Mouse (Mus musculus) brain, adult 2 months (tissue): ENCODE results near the gene Prkch.
A peak's percentile ranks its signal among the peaks of the same experiment; 100 is the strongest.

Experiments
- DNase-seq: peaks from one replicate; pipeline ENCODE4 v3.0.0; 2011; ENCODE audit warnings: low read depth, low spot score

The Prkch gene

DNA sequence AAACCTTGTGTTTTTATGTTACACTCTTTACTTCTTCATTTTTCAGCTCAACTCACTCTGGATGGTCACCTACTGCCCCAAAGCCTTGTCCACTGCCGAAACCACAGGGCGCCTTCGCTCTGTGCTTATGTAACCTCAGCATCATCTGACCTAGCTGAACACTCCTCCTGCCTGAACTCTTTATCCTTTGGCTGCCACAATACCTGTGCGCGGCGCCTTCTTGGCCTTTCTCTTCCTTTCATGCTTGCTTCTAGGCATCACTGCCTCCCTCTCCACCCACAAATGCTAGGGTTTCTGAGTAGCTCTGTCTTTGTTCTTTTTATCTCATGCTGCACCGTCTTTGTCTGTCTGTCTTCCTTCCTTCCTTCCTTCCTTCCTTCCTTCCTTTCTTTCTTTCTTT is 3.8 kb upstream of the Prkch start:
- no peak for DNase-seq

DNA sequence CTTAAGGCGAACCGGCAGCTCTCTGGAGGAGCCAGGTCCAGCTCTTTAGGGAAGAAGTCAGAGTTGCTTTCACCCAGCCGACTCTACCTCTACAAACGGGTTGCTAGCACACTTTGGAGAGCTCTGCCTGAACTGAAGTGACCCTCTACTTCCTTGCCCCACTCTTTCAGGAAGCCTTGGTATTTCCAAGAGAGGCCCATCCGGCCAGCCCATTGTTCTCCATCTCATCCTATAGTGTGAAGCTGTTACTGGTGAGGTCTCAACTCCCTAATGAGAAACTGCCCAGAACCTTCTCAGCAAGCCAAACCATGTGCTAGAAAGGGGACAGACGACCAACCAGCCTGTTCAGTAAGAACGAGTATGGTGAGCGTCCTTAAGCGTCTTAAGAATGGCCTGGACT is 1.3 kb upstream of the Prkch start:
- DNase-seq: no peak

GRCm38 (mm10) chr12:73583813-73584609 is 585 bp upstream of the Prkch start:
- DNase-seq: peak; percentile 25

DNA sequence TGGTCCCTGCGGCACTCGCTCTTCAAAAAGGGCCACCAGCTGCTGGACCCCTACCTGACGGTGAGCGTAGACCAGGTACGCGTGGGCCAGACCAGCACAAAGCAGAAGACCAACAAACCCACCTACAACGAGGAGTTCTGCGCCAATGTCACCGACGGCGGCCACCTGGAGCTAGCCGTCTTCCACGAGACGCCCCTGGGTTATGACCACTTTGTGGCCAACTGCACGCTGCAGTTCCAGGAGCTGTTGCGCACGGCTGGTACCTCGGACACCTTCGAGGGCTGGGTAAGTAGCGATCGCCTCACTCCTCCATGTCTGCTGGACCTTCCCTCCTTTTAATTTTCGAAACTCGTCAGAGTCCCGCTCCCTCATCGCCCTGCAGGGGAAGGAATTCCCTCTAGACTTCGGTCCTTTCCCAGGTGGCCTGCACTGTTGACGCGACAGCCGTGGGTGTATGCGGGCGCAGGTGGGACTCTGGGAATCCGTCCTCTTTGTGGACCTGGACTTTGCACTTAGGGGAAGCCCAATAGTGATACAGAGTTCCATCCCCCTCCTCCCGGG is 725 bp downstream of the Prkch start:
- DNase-seq: no peak

- DNase-seq: no peak
Observed at GRCm38 (mm10) chr12:73585850-73586249, 1.3 kb downstream of the Prkch start.

GRCm38 (mm10) chr12:73587262-73587661 is 2.7 kb downstream of the Prkch start:
- no peak for DNase-seq

DNA sequence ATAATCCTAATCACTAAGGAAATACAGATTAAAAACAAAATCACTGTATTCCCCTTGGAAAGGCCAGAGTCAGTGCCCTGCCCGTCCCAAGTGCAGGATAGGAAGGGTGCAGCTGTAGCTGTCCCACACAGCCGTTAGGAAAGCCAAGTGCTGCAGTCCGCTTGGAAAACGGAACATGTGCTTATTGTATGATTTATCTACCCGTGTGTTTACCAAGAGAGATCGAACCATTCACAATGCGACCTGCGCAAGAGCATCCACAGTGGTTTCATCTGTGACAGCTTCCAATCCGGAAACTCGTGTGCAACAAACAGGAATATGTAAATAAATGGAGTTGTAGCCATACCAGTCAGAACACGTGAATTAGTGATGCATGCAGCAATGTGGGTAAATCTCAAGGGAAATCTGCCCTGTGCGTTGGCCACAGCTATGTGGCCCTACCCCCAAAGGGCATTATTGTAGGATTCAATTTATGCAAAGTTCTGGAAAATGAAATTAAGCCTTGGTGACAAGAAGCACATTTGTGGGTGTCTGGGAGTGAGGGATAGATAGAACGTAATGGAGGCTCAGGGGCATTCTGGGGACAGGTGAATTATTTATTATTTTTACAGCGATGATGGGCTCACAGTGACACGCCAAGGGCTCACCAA is 6.2 kb downstream of the Prkch start:
- no peak for DNase-seq

DNA sequence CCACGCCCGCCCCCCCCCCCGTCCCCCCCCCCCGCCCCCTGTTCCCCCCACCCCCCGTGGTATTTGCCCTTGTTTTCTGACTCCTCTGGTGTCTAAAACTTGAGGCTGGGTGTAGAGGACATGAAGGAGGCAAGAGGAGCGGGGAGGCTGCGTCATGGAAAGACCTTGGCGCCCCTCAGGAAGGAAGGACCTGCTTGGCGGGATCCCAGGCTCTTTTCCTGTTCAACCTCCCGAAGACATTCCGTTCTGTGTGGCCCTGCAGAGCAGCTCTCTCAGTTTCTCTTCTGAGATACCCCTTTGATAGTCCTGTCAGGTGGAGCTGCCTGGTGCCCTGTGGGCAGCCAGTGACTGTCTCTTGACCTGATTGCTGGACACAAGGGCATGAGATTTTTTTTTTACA is 7.0 kb downstream of the Prkch start:
- DNase-seq: no peak

DNA sequence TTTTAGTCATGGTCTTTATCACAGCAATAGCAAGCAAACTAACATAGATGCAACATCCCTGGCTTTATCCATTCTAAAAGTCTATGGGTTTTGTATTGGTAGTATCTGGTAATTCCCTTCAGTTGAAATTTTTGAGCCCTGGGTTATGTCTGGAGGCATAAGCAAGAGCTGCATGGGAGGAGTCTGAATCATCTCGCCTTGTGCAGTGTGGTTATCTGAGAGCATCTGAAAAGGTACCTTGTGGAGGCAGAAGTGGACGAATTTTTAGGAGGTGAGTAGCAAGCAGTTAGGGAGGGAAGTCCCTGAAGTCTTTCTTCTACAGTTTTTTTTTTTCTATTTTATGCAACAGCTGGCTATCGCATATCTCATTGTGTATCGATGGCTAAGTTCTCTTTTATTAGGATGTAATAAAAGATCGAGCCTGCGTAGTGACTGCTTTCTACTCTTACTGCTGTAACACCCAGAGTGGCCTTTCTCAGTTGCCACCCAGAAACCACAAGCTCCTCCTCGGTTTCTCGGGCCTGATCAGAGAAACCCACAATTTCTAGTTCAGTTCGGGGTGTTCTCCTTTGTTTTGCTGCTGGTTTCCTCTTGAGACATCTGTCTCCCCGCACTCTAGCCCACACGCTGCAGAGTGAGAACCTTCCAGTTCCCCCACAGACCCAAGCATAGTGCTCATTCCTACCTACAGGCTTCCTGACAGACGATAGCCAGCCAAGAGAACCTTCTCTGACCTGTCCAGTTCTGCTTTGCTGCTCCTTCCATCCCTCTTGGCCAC is 8.6 kb downstream of the Prkch start:
- peak; percentile 47 for DNase-seq

GRCm38 (mm10) chr12:73594177-73594745 is 9.7 kb downstream of the Prkch start:
- DNase-seq: no peak

DNA sequence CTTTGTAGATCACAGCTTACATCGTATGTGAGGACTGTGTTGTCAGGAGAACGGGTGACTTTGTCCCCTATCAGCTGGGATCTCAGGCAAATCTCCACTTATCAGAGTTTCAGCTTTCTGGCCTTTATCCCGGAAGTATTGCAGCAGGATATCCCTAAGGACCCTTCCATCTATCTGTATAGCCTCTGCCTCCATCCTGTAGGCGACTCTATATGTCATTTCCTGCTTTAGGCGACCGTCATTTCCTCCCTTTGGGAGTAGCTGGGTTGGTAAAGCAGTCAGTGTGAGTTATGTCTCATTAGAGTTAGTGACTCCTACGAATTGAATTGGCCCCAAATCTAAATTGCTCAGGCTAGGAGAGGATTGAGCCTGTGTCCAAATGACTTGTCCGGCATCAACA is 10.6 kb downstream of the Prkch start:
- no peak for DNase-seq

- DNase-seq: peak; percentile 22
Observed at GRCm38 (mm10) chr12:73598241-73598640, 13.6 kb downstream of the Prkch start.

DNA sequence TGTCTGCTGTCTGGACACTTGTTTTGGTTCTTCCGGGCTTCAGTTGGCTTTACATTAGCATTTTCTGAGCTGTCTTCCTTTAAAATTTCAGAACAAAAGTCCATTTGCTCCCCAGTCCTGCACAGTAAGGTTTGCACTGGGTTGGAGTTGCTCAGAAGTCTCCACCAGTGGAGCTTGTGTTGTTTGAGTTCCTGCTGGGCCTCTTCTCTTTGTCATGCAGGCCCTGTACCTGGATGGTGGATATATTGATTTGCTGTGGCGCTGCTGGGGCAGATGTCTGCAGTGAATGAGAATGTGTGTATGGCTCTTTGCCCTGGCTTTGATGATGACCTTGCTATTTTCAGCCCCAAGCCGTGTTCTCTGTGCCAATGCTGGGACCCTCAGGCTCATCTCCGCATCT is 15.9 kb downstream of the Prkch start:
- no peak for DNase-seq

DNA sequence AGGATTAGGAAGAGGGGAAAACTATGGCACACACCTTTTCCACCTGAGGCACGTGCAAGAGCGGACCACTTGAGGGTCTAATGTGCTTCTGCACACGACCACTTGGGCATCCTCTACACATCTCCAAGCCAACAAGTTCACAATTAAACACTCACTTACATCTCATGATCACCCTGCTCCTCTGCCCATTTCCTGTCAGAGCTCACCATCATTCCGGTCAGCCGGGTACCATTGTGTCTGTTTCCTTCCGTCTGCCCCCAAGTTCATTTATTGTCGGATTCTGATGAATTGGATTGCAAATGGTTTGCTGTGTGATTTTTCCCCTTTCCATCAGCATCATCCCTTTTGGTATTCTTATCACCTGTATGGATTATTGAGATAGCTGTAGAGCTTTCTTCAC is 18.4 kb downstream of the Prkch start:
- DNase-seq: no peak

GRCm38 (mm10) chr12:73603653-73604052 is 19.1 kb downstream of the Prkch start:
- DNase-seq: no peak

GRCm38 (mm10) chr12:73604762-73605161 is 20.2 kb downstream of the Prkch start:
- DNase-seq: no peak

GRCm38 (mm10) chr12:73605174-73605573 is 20.6 kb downstream of the Prkch start:
- DNase-seq: no peak

DNA sequence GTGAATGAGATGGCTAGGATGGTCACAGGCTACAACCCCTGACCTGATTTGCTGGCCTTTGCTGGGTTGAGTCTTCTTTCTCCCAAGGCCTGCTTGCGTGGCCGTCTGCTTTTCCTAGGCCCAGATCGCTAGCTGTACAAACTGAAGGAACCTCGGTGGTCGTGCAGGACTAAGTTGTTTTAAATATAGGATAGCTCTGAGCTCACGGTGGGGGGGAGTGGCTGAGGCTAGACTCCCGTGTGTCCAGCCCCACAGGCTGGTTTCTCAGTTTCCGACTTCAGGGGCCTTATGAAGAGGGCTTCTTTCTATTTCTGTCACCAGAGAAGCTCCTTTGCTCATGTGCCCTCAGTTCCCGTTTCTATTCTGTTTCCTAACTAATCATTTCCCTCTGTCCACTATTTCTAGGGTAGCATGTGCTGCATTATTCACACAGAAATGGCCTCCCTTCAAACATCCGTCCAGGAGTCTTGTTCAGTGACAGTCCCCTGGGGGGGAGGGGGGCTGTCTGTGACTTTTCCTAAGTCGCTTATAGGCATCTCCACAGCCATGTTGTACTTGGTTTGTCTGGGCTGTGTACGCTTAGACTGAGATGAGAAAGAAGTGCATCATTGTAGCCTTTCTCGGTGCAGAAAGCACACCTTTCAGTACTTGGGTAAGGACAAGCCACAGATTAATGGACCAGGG is 22.9 kb downstream of the Prkch start:
- peak; percentile 20 for DNase-seq

- no peak for DNase-seq
Observed at GRCm38 (mm10) chr12:73608065-73608397, 23.4 kb downstream of the Prkch start.

DNA sequence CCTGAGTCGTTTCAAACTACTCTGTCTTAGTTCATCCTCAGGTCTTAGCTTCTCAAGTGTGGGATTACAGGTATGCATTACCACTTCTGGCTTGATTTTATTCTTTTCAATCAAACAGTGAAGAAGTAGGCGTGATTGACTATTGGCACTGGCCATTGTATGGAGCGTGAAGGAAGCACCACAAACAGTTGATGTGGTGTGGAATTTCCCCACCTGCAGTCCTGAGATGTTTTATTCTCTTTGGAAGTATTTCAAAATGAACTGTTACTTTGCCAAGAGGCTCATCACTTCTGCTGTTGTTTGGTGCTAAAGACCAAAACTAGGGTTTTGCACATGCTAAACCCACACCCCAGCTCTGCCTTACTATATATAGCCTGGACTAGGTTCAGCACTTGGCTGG is 24.7 kb downstream of the Prkch start:
- DNase-seq: no peak
